Mouse (Mus musculus) 416B (cell line): ENCODE measurements at regions not wholly inside any gene's neighbourhood (a gene's known extent, or its start where the extent isn't known, plus 50 kb on each side); places are given as distances from the start of the nearest gene placed in this dataset.

ENCODE experiments used
- DNase-seq: peaks from one replicate; pipeline ENCODE4 v3.0.0; 2011; ENCODE audit warnings: low read depth

- no peak for DNase-seq
Observed at GRCm38 (mm10) chr6:103414888-103415287, 95.5 kb upstream of the Chl1 start.

- no peak for DNase-seq
Observed at GRCm38 (mm10) chr6:103421013-103421933, 89.1 kb upstream of the Chl1 start.

DNA sequence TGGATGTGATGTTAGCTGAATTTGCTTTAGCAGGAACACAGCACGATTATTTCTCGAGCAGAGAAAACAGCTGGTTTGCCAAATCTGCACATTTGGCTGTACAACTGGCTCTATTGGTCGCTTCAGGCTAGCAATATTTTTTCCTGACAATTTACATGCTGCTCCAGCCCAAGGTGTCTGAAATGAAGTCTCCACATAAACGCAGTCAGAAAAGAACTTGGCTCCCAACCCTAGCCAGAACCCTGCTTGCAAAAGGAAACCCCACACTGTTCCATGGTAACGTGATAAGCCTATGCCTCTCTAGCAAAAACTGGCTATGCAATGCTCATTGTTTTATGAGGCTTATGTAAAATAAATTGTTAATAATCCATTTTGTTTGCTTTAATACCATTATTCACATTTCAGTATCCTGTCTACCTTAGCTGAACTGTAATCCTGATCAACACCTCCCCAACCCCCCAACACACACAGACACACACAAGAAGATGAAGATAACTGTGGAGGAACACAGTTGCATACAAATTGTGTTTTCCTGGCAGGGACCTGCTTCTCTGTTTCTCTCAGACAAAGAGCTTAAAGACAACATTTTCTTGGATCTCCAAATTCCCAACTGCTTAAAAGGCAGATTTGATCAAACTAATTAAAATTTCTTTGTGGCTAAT lies 79.3 kb upstream of the Chl1 start:
- DNase-seq, result no peak

DNA sequence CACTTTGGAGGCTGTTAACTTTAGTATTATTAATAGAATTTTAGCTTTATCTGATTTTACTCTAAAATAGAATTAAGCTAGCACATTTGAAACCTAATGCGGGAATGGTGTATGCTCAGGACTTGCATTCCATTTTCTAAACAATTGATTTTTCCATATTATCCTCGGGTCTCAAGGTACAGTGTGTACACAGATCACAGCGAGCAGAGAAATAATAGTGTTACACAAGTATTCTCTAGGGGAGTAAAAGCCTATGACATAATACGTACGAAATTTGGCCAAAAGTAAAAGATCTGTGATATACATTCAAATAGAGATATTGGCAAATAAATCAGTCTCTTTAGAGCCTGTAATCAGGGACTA lies 78.8 kb upstream of the Chl1 start:
- DNase-seq, result no peak
